Mouse (Mus musculus) kidney, postnatal 0 days (tissue): Measurements from ENCODE around the gene Chrnb1. TPM values are rescaled to one million over a fixed set of nuclear protein-coding genes. Genes with fewer than 3 reads are reported as not detected.

Experiments
- ATAC-seq: fragments of 200-750 bp; cut with Nextera tagmentation; replicated peaks from 2 replicates; pipeline ENCODE4 v1.8.0; 2017; ENCODE audit warnings: low read depth, moderate number of reproducible peaks, moderate TSS enrichment, moderate library complexity; ENCODE audit not compliant: low FRiP score
- DNase-seq: peaks from one replicate; pipeline ENCODE4 v3.0.0-alpha.2; 2016; ENCODE audit warnings: low spot score
- H3K27ac ChIP-seq: fragments of 300-500 bp; sonication (generic); 2 replicates; pipeline ENCODE4 v1.5.1; 2014; ENCODE audit warnings: mild to moderate bottlenecking
- H3K27me3 ChIP-seq: fragments of 300-500 bp; sonication (generic); 2 replicates; pipeline ENCODE4 v1.6.1; 2014; ENCODE audit warnings: low read length, mixed read lengths; ENCODE audit not compliant: insufficient read depth
- H3K36me3 ChIP-seq: fragments of 300-500 bp; sonication (generic); 2 replicates; pipeline ENCODE4 v1.6.1; 2014; ENCODE audit warnings: low read length, mixed read lengths; ENCODE audit not compliant: insufficient read depth
- H3K4me1 ChIP-seq: fragments of 300-500 bp; sonication (generic); replicated peaks from 2 replicates; pipeline ENCODE4 v1.6.1; 2014; ENCODE audit warnings: antibody characterized with exemption, low read length, mixed read lengths; ENCODE audit not compliant: insufficient read depth
- H3K4me2 ChIP-seq: fragments of 300-500 bp; sonication (generic); 2 replicates; pipeline ENCODE4 v1.6.1; 2014; ENCODE audit warnings: mild to moderate bottlenecking, low read length, moderate library complexity, mixed read lengths
- H3K4me3 ChIP-seq: fragments of 300-500 bp; sonication (generic); replicated peaks from 2 replicates; pipeline ENCODE4 v1.5.1; 2014; ENCODE audit warnings: low read depth, low read length
- H3K9ac ChIP-seq: fragments of 300-500 bp; sonication (generic); 2 replicates; pipeline ENCODE4 v1.6.1; 2014; ENCODE audit warnings: low read depth, low read length
- H3K9me3 ChIP-seq: fragments of 300-500 bp; sonication (generic); replicated peaks from 2 replicates; pipeline ENCODE4 v1.6.1; 2016; ENCODE audit warnings: low read length, inconsistent platforms, mixed read lengths
- CTCF ChIP-seq: IDR thresholded peaks from 2 replicates; pipeline ENCODE4 v1.5.1; 2016; ENCODE audit warnings: antibody characterized with exemption, low read depth, mild to moderate bottlenecking, moderate library complexity
- WGBS: fragments of 180-500 bp; shearing (Covaris S2); extraction: QIAGEN DNeasy Blood & Tissue Kit; methylation state at CpG from one replicate; pipeline ENCODE4 v1.1.7; 2014; 5-methylcytosine and 5-hydroxymethylcytosine counted together
- polyA plus RNA-seq: library from polyadenylated mRNA; unstranded; fragments of >200 nt; fragmentation: Nextera tagmentation; extraction: Ambion mirVana; gene quantifications from 2 replicates; pipeline ENCODE4 v1.2.1, GENCODE M21; 2015

Chrnb1 gene
- polyA plus RNA-seq, 1 experiment from 2014 or later, result 12.1 TPM

- Histone ChIP-seq H3K4me3 (no peak overlapping the region), H3K9me3 (no peaks in the 10 kb centered on the region), H3K36me3 (no peaks in the 10 kb centered on the region), H3K27me3 (peaks cover 5% of the 10 kb centered on the region; the same call in 1 of the 2 replicates), H3K4me1 (peaks cover 30% of the 10 kb centered on the region), H3K4me2 (no peak overlapping the region), H3K27ac (no peak overlapping the region), H3K9ac (no peak overlapping the region)
- ATAC-seq (no peak), DNase-seq (no peak)
- 83% methylated on average over 4 of the region's 4 CpGs for WGBS
- peak; percentile 41; the same call in 1 of the 2 replicates for TF ChIP-seq CTCF
These were observed 10.6 kb upstream of the Chrnb1 start for GRCm38 (mm10) chr11:69806378-69806777.

- Histone ChIP-seq H3K4me2 (peak within 1 kb of the TSS; percentile 93), H3K36me3 (no peaks in the 10 kb centered on the region), H3K4me3 (peak within 1 kb of the TSS; percentile 39), H3K9me3 (no peaks in the 10 kb centered on the region), H3K27me3 (peaks cover 5% of the 10 kb centered on the region; the same call in 1 of the 2 replicates), H3K27ac (no peak within 1 kb of the TSS), H3K4me1 (peaks cover 39% of the 10 kb centered on the region), H3K9ac (peak within 1 kb of the TSS; percentile 49)
- TF ChIP-seq CTCF, result 0 out of 2 replicates have a peak, but pooled peaks have one; percentile 13
- DNase-seq, result peak; percentile 58
- 8% methylated on average over 29 of the region's 29 CpGs for WGBS
- no peak; the same call in 1 of the 2 replicates for ATAC-seq
These were observed 9.5 kb upstream of the Chrnb1 start, which contains the start of gene Tmem102 for GRCm38 (mm10) chr11:69804972-69805909. Gene Tmem102 (minus strand): TSS chr11:69805624.

GRCm38 (mm10) chr11:69804652-69804940, 8.9 kb upstream of the Chrnb1 start:
- Histone ChIP-seq H3K27me3 (peaks cover 5% of the 10 kb centered on the region; the same call in 1 of the 2 replicates), H3K4me3 (peak overlapping the region; percentile 39), H3K4me2 (peak overlapping the region; percentile 93), H3K36me3 (no peaks in the 10 kb centered on the region), H3K9ac (peak overlapping the region; percentile 49), H3K27ac (no peak overlapping the region), H3K9me3 (no peaks in the 10 kb centered on the region), H3K4me1 (peaks cover 44% of the 10 kb centered on the region)
- no peak for ATAC-seq
- no peak for TF ChIP-seq CTCF
- DNase-seq, result no peak
- WGBS, result 10% methylated on average over 12 of the region's 12 CpGs

- Histone ChIP-seq H3K9me3 (no peaks in the 10 kb centered on the region), H3K9ac (peak overlapping the region; percentile 51), H3K4me3 (peak overlapping the region; percentile 39), H3K4me2 (peak overlapping the region; percentile 93), H3K27me3 (peaks cover 5% of the 10 kb centered on the region; the same call in 1 of the 2 replicates), H3K4me1 (peaks cover 44% of the 10 kb centered on the region), H3K27ac (0 out of 2 replicates have a peak overlapping the region, but pooled peaks have one; percentile 44), H3K36me3 (no peaks in the 10 kb centered on the region)
- WGBS, result 1% methylated on average over 60 of the region's 60 CpGs
- TF ChIP-seq CTCF, result peak; percentile 77
- peak; percentile 80 for DNase-seq
- ATAC-seq, result peak; percentile 70
These were observed 8.3 kb upstream of the Chrnb1 start for GRCm38 (mm10) chr11:69803786-69804651.

GRCm38 (mm10) chr11:69803328-69803727, 7.6 kb upstream of the Chrnb1 start:
- H3K27ac ChIP-seq, result 0 out of 2 replicates have a peak overlapping the region, but pooled peaks have one; percentile 44
- TF ChIP-seq CTCF, result no peak
- H3K27me3 ChIP-seq, result peaks cover 5% of the 10 kb centered on the region; the same call in 1 of the 2 replicates
- H3K4me1 ChIP-seq, result peaks cover 44% of the 10 kb centered on the region
- 3% methylated on average over 12 of the region's 12 CpGs for WGBS
- ATAC-seq, result no peak; the same call in 1 of the 2 replicates
- DNase-seq, result peak; percentile 21
- peak overlapping the region; percentile 39 for H3K4me3 ChIP-seq
- H3K9ac ChIP-seq, result peak overlapping the region; percentile 51
- H3K9me3 ChIP-seq, result no peaks in the 10 kb centered on the region
- H3K4me2 ChIP-seq, result peak overlapping the region; percentile 93
- H3K36me3 ChIP-seq, result no peaks in the 10 kb centered on the region
